Mouse (Mus musculus): ENCODE results near the gene Slc22a1. TPM values are rescaled to one million over a fixed set of nuclear protein-coding genes. Genes with fewer than 3 reads are reported as not detected.

The Slc22a1 gene
- polyA plus RNA-seq, 1 experiment from 2014 or later, result 21.0 TPM

GRCm38 (mm10) chr17:12669363-12669679 lies 6.3 kb downstream of the Slc22a1 start:
- peak overlapping the region; percentile 68 for H3K27ac ChIP-seq (ENCODE audit: low read length)
- no peaks in the 10 kb centered on the region for H3K9me3 ChIP-seq (ENCODE audit: low read length)
- H3K4me2 ChIP-seq (replicated peaks; ENCODE audit: low read depth, low read length), result no peak overlapping the region
- H3K27me3 ChIP-seq (ENCODE audit: insufficient read depth, low read length), result no peaks in the 10 kb centered on the region
- no peak overlapping the region for H3K9ac ChIP-seq (replicated peaks; ENCODE audit: low read length)
- H3K4me1 ChIP-seq (ENCODE audit: insufficient read depth, low read length), result peaks cover 17% of the 10 kb centered on the region
- ATAC-seq (ENCODE audit: low FRiP score, low TSS enrichment), result peak; percentile 54
- H3K4me3 ChIP-seq (ENCODE audit: low read length), result no peak overlapping the region
- H3K36me3 ChIP-seq (ENCODE audit: insufficient read depth, low read length), result no peaks in the 10 kb centered on the region

GRCm38 (mm10) chr17:12668478-12669362 lies 6.9 kb downstream of the Slc22a1 start:
- Histone ChIP-seq H3K27ac (ENCODE audit: low read length) (peak overlapping the region; percentile 68), H3K9ac (replicated peaks; ENCODE audit: low read length) (no peak overlapping the region), H3K4me3 (ENCODE audit: low read length) (no peak overlapping the region), H3K27me3 (ENCODE audit: insufficient read depth, low read length) (no peaks in the 10 kb centered on the region), H3K4me2 (replicated peaks; ENCODE audit: low read depth, low read length) (no peak overlapping the region), H3K4me1 (ENCODE audit: insufficient read depth, low read length) (peaks cover 17% of the 10 kb centered on the region), H3K36me3 (ENCODE audit: insufficient read depth, low read length) (no peaks in the 10 kb centered on the region), H3K9me3 (ENCODE audit: low read length) (no peaks in the 10 kb centered on the region)
- ATAC-seq (ENCODE audit: low FRiP score, low TSS enrichment), result peak; percentile 69
- WGBS, result 21% methylated on average over 7 of the region's 7 CpGs

- H3K27me3 ChIP-seq (ENCODE audit: insufficient read depth, low read length), result no peaks in the 10 kb centered on the region
- no peaks in the 10 kb centered on the region for H3K36me3 ChIP-seq (ENCODE audit: insufficient read depth, low read length)
- WGBS, result 63% methylated on average over 8 of the region's 8 CpGs
- H3K9me3 ChIP-seq (ENCODE audit: low read length), result no peaks in the 10 kb centered on the region
- H3K9ac ChIP-seq (replicated peaks; ENCODE audit: low read length), result no peak overlapping the region
- H3K4me1 ChIP-seq (ENCODE audit: insufficient read depth, low read length), result peaks cover 9% of the 10 kb centered on the region; the same call in 1 of the 2 replicates
- no peak overlapping the region for H3K4me2 ChIP-seq (replicated peaks; ENCODE audit: low read depth, low read length)
- H3K4me3 ChIP-seq (ENCODE audit: low read length), result no peak overlapping the region
- no peak overlapping the region for H3K27ac ChIP-seq (ENCODE audit: low read length)
- ATAC-seq (ENCODE audit: low FRiP score, low TSS enrichment), result no peak
Measured at GRCm38 (mm10) chr17:12664156-12664555, 11.5 kb downstream of the Slc22a1 start.

GRCm38 (mm10) chr17:12660572-12661260 lies 14.9 kb downstream of the Slc22a1 start:
- Histone ChIP-seq H3K9me3 (ENCODE audit: low read length) (no peaks in the 10 kb centered on the region), H3K27me3 (ENCODE audit: insufficient read depth, low read length) (no peaks in the 10 kb centered on the region), H3K36me3 (ENCODE audit: insufficient read depth, low read length) (no peaks in the 10 kb centered on the region), H3K27ac (ENCODE audit: low read length) (no peak overlapping the region), H3K9ac (replicated peaks; ENCODE audit: low read length) (no peak overlapping the region), H3K4me2 (replicated peaks; ENCODE audit: low read depth, low read length) (no peak overlapping the region), H3K4me1 (ENCODE audit: insufficient read depth, low read length) (no peaks in the 10 kb centered on the region), H3K4me3 (ENCODE audit: low read length) (no peak overlapping the region)
- 61% methylated on average over 13 of the region's 13 CpGs for WGBS
- ATAC-seq (ENCODE audit: low FRiP score, low TSS enrichment), result no peak

GRCm38 (mm10) chr17:12659233-12659632 lies 16.4 kb downstream of the Slc22a1 start:
- ATAC-seq (ENCODE audit: low FRiP score, low TSS enrichment), result no peak
- Histone ChIP-seq H3K27ac (ENCODE audit: low read length) (no peak overlapping the region), H3K4me1 (ENCODE audit: insufficient read depth, low read length) (no peaks in the 10 kb centered on the region), H3K36me3 (ENCODE audit: insufficient read depth, low read length) (no peaks in the 10 kb centered on the region), H3K4me2 (replicated peaks; ENCODE audit: low read depth, low read length) (no peak overlapping the region), H3K4me3 (ENCODE audit: low read length) (no peak overlapping the region), H3K9me3 (ENCODE audit: low read length) (no peaks in the 10 kb centered on the region), H3K27me3 (ENCODE audit: insufficient read depth, low read length) (no peaks in the 10 kb centered on the region), H3K9ac (replicated peaks; ENCODE audit: low read length) (no peak overlapping the region)
- 90% methylated on average over 10 of the region's 10 CpGs for WGBS

GRCm38 (mm10) chr17:12658784-12659183 lies 16.8 kb downstream of the Slc22a1 start:
- Histone ChIP-seq H3K36me3 (ENCODE audit: insufficient read depth, low read length) (no peaks in the 10 kb centered on the region), H3K4me1 (ENCODE audit: insufficient read depth, low read length) (no peaks in the 10 kb centered on the region), H3K4me2 (replicated peaks; ENCODE audit: low read depth, low read length) (no peak overlapping the region), H3K9ac (replicated peaks; ENCODE audit: low read length) (no peak overlapping the region), H3K4me3 (ENCODE audit: low read length) (no peak overlapping the region), H3K27ac (ENCODE audit: low read length) (no peak overlapping the region), H3K27me3 (ENCODE audit: insufficient read depth, low read length) (no peaks in the 10 kb centered on the region), H3K9me3 (ENCODE audit: low read length) (no peaks in the 10 kb centered on the region)
- ATAC-seq (ENCODE audit: low FRiP score, low TSS enrichment), result no peak
- WGBS, result 77% methylated on average over 7 of the region's 7 CpGs

- ATAC-seq (ENCODE audit: low FRiP score, low TSS enrichment), result no peak
- Histone ChIP-seq H3K36me3 (ENCODE audit: insufficient read depth, low read length) (no peaks in the 10 kb centered on the region), H3K27ac (ENCODE audit: low read length) (no peak overlapping the region), H3K4me2 (replicated peaks; ENCODE audit: low read depth, low read length) (no peak overlapping the region), H3K4me3 (ENCODE audit: low read length) (no peak overlapping the region), H3K9ac (replicated peaks; ENCODE audit: low read length) (no peak overlapping the region), H3K9me3 (ENCODE audit: low read length) (no peaks in the 10 kb centered on the region), H3K4me1 (ENCODE audit: insufficient read depth, low read length) (no peaks in the 10 kb centered on the region), H3K27me3 (ENCODE audit: insufficient read depth, low read length) (no peaks in the 10 kb centered on the region)
- WGBS, result 62% methylated on average over 7 of the region's 7 CpGs
Measured at GRCm38 (mm10) chr17:12655826-12656225, 19.8 kb downstream of the Slc22a1 start.

GRCm38 (mm10) chr17:12654061-12654460 lies 21.6 kb downstream of the Slc22a1 start:
- 84% methylated on average over 3 of the region's 3 CpGs for WGBS
- Histone ChIP-seq H3K9me3 (ENCODE audit: low read length) (no peaks in the 10 kb centered on the region), H3K36me3 (ENCODE audit: insufficient read depth, low read length) (no peaks in the 10 kb centered on the region), H3K4me2 (replicated peaks; ENCODE audit: low read depth, low read length) (no peak overlapping the region), H3K27ac (ENCODE audit: low read length) (no peak overlapping the region), H3K9ac (replicated peaks; ENCODE audit: low read length) (no peak overlapping the region), H3K27me3 (ENCODE audit: insufficient read depth, low read length) (no peaks in the 10 kb centered on the region), H3K4me3 (ENCODE audit: low read length) (no peak overlapping the region), H3K4me1 (ENCODE audit: insufficient read depth, low read length) (no peaks in the 10 kb centered on the region)
- no peak for ATAC-seq (ENCODE audit: low FRiP score, low TSS enrichment)

GRCm38 (mm10) chr17:12652604-12653003 lies 23.0 kb downstream of the Slc22a1 start:
- H3K27ac ChIP-seq (ENCODE audit: low read length), result no peak overlapping the region
- 90% methylated on average over 11 of the region's 11 CpGs for WGBS

GRCm38 (mm10) chr17:12645461-12645860 lies 30.2 kb downstream of the Slc22a1 start:
- no peaks in the 10 kb centered on the region for H3K27me3 ChIP-seq (ENCODE audit: insufficient read depth, low read length)
- WGBS, result 88% methylated on average over 5 of the region's 5 CpGs

More at GRCm38 (mm10) chr17:12652604-12653003, 23.0 kb downstream of the Slc22a1 start:
- H3K4me2 ChIP-seq (replicated peaks; ENCODE audit: low read depth, low read length), result no peak overlapping the region
- no peaks in the 10 kb centered on the region for H3K27me3 ChIP-seq (ENCODE audit: insufficient read depth, low read length)
- no peak for ATAC-seq (ENCODE audit: low FRiP score, low TSS enrichment)
- no peaks in the 10 kb centered on the region for H3K9me3 ChIP-seq (ENCODE audit: low read length)
- H3K4me1 ChIP-seq (ENCODE audit: insufficient read depth, low read length), result no peaks in the 10 kb centered on the region
- H3K4me3 ChIP-seq (ENCODE audit: low read length), result no peak overlapping the region
- no peak overlapping the region for H3K9ac ChIP-seq (replicated peaks; ENCODE audit: low read length)
- no peaks in the 10 kb centered on the region for H3K36me3 ChIP-seq (ENCODE audit: insufficient read depth, low read length)

More at GRCm38 (mm10) chr17:12645461-12645860, 30.2 kb downstream of the Slc22a1 start:
- no peak overlapping the region for H3K27ac ChIP-seq (ENCODE audit: low read length)
- H3K4me2 ChIP-seq (replicated peaks; ENCODE audit: low read depth, low read length), result no peak overlapping the region
- H3K4me1 ChIP-seq (ENCODE audit: insufficient read depth, low read length), result no peaks in the 10 kb centered on the region
- ATAC-seq (ENCODE audit: low FRiP score, low TSS enrichment), result no peak
- H3K9me3 ChIP-seq (ENCODE audit: low read length), result no peaks in the 10 kb centered on the region
- no peak overlapping the region for H3K4me3 ChIP-seq (ENCODE audit: low read length)
- H3K36me3 ChIP-seq (ENCODE audit: insufficient read depth, low read length), result no peaks in the 10 kb centered on the region
- no peak overlapping the region for H3K9ac ChIP-seq (replicated peaks; ENCODE audit: low read length)

Measured in kidney, embryonic 16.5 days (tissue).